Mouse (Mus musculus) monocyte, adult 59 days (primary cell): ENCODE results near the gene Smarcc1. TPM values are rescaled to one million over a fixed set of nuclear protein-coding genes. Genes with fewer than 3 reads are reported as not detected.

Experiments used
- total RNA-seq, 2 experiments: library from RNA; stranded (reverse); gene quantifications; one replicate each; pipeline ENCODE4 v1.2.4; 2023

Gene Smarcc1
- 10 to 100 TPM; 38.3 to 50.0 TPM for total RNA-seq

DNA sequence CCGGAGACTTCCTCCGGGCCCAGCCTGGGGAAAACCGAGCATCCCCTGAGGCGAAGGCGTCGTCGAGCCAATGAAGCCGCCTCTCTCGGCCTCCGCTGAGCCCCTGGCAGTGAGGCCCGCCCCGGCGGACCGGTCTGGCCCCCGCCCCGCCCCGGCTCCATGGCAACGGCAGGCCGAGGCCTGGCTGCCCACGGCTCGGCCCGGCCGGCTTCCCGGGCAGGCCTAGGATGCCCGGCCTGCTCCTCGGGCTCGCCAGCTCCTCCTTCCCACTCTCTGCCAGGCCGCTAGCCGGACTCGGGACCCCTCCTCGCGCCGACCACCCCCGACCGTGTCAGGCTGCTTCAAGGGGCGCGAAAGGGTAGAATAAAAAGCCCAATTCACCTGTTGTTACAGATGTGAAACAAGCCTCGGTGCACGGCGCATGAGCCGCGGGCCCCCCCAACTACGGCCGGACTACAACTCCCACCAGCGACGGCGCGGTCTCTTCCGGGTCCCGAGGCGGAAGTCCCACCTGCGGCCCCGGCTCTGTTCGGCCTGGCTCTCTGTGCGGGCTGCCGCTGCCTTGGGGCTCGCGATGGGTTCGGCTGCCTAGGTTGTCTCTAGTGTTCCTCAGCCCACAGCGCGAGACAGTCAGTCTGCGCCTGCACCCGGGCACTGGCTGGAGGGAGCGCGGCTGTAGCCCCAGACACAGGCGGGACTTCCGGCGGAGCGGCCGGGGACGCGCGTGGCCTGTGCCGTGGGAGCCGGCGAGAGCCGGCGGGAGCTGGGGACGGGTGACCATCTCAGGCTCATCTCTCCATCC is at the start of gene Smarcc1:
Gene Smarcc1 (plus strand): TSS at position 732 of the 802 bp plus-strand sequence.

GRCm38 (mm10) chr9:110117779-110118139 is 251 bp downstream of the Smarcc1 start, which contains the start of gene Dhx30:
Gene Dhx30, minus strand, starts transcription at chr9:110117830.

DNA sequence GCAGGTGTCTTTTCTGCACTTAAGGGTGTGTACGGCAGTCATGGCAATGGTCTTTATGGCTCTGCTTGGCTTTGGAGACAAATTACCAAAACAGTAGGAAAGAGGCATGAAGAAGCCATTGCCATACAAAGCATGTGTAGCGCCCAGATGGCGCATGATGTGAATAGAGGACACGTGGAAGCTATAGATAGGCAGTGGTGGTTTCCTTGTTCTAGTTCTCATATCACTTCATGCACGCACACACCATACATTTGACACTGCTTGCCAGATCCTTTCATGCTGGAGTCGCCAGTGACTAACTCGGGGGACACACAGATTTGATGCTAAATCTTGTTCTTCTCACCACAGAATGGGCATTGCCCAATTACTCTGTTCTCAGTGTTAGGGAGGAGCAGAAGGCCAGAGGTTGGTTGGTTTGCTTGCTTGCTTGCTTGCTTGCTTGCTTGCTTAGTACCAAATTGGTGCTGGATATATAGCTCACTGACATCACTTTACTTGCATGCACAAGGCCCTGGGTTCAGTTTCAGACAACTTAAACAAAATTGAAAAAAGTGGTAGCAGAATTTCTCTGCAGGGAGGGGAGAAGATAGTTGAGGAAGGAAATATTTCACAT is 125.8 kb downstream of the Smarcc1 start, which contains the start of gene Cspg5:
Gene Cspg5 (plus strand): TSS at position 563 of the 613 bp plus-strand sequence.

Other genes starting within 250 kb of the Smarcc1 start
- 1 to 10 TPM; 7.1 to 8.1 TPM for gene Cdc25a, start 242.1 kb upstream of the Smarcc1 start, total RNA-seq
- gene Map4, start 186.2 kb upstream of the Smarcc1 start, total RNA-seq: 10 to 100 TPM; 77.0 to 81.4 TPM
- gene Dhx30, start 122 bp downstream of the Smarcc1 start, total RNA-seq: 10 to 100 TPM; 70.2 to 77.5 TPM
- gene Cspg5, start 126.1 kb downstream of the Smarcc1 start, total RNA-seq: under 1 TPM; 0.68 to 0.85 TPM
- gene Elp6, start 187.5 kb downstream of the Smarcc1 start, total RNA-seq: 1 to 10 TPM; 2.6 to 3.8 TPM
- 10 to 100 TPM; 39.9 to 42.5 TPM for gene Scap, start 215.6 kb downstream of the Smarcc1 start, total RNA-seq